Mouse (Mus musculus): ENCODE data around the gene Ttll13. TPM values are rescaled to one million over a fixed set of nuclear protein-coding genes. Genes with fewer than 3 reads are reported as not detected.

Ttll13 gene
- total and polyA plus RNA-seq, 3 experiments, result 0.39 to 0.40 TPM; not detected in 1

DNA sequence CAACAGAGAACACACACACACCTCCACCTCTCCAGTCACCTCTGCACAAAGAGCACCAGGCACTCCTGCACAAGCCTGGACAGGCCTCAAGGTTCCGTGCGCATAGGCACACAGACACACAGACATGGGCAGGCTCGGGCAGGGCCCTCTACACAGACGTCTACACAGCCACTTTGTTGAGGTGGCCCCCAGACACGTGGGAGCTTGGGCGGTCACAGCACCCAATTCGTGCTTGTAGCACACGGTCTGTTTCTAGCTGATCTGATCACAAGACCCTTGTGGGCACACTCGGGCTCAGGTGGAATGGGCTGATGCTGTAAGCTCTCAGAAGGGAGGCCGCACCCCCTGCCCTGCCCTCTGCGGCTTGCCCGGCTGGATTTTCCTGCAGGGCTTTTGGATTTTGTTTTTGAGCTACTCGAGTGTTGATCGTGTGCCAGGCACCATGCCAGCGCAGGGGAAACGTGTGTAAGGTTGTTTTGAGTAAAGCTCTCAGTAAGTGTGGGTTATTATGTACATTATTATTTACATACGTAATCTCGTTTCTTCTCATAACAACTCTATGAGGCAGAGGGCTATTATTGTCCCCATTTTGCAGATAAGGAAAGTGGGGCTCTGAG is 38.0 kb upstream of the Ttll13 start:
- H3K9ac ChIP-seq (ENCODE audit: control insufficient read depth, low read depth, low read length, poor library complexity, severe bottlenecking), result peak overlapping the region; percentile 49
- TF ChIP-seq ZNF384 (IDR thresholded peaks at IDR 0.05; ENCODE audit: low read depth, low read length) (no peak), NRF1 (IDR thresholded peaks at IDR 0.05; ENCODE audit: insufficient read depth, low read depth, low read length, poor library complexity, severe bottlenecking) (no peak), TBP (IDR thresholded peaks at IDR 0.05; ENCODE audit: low read depth, low read length) (no peak), ETS1 (IDR thresholded peaks at IDR 0.05; ENCODE audit: low read depth, low read length) (no peak), E2F4 (IDR thresholded peaks at IDR 0.05; ENCODE audit: borderline replicate concordance, low read depth, low read length) (no peak), KAT2A (conservative IDR thresholded peaks at IDR 0.05; ENCODE audit: low read depth, low read length) (no peak), TCF12 (IDR thresholded peaks at IDR 0.05; ENCODE audit: low read depth, low read length) (no peak), ZMIZ1 (IDR thresholded peaks at IDR 0.05; ENCODE audit: low read depth, low read length) (no peak), MAX (IDR thresholded peaks at IDR 0.05; ENCODE audit: low read length) (peak; percentile 60), HCFC1 (IDR thresholded peaks at IDR 0.05; ENCODE audit: low read depth, low read length) (no peak), POLR2A (IDR thresholded peaks at IDR 0.05; ENCODE audit: control insufficient read depth in 1 of 2, insufficient read depth in 1 of 2, low read depth in 1 of 2, low read length in 2 of 2, poor library complexity in 1 of 2) (no peak), MEF2A (IDR thresholded peaks at IDR 0.05; ENCODE audit: extremely low read depth, insufficient replicate concordance, low read depth, low read length, poor library complexity, severe bottlenecking) (0 out of 2 replicates have a peak, but pooled peaks have one; percentile 16), ZC3H11A (IDR thresholded peaks at IDR 0.05; ENCODE audit: low read depth, low read length) (no peak), MXI1 (IDR thresholded peaks at IDR 0.05; ENCODE audit: low read depth, low read length) (peak; percentile 62; the same call in 1 of the 2 replicates), UBTF (IDR thresholded peaks at IDR 0.05; ENCODE audit: borderline replicate concordance, insufficient read depth, low read depth, low read length) (no peak), CHD1 (IDR thresholded peaks at IDR 0.05; ENCODE audit: low read depth, low read length) (no peak), TAL1 (IDR thresholded peaks at IDR 0.05; ENCODE audit: low read length) (no peak), USF2 (IDR thresholded peaks at IDR 0.05; ENCODE audit: borderline replicate concordance in 1 of 2, insufficient read depth in 1 of 2, low read depth in 1 of 2, low read length in 2 of 2) (no peak), RAD21 (IDR thresholded peaks at IDR 0.05; ENCODE audit: low read depth, low read length) (no peak), ELF1 (IDR thresholded peaks at IDR 0.05; ENCODE audit: low read depth, low read length) (no peak), EP300 (IDR thresholded peaks at IDR 0.05; ENCODE audit: low read depth in 1 of 2, low read length in 2 of 2) (no peak), RCOR1 (IDR thresholded peaks at IDR 0.05; ENCODE audit: low read depth, low read length) (no peak), ZKSCAN1 (IDR thresholded peaks at IDR 0.05; ENCODE audit: low read depth, low read length) (no peak), MYC (IDR thresholded peaks at IDR 0.05; ENCODE audit: low read depth, low read length) (peak; percentile 60; the same call in 1 of the 2 replicates), BHLHE40 (IDR thresholded peaks at IDR 0.05; ENCODE audit: borderline replicate concordance, low read depth, low read length) (no peak), POLR2AphosphoS2 (IDR thresholded peaks at IDR 0.05; ENCODE audit: low read length) (no peak), SIN3A (IDR thresholded peaks at IDR 0.05; ENCODE audit: low read length) (no peak), CTCF (IDR thresholded peaks at IDR 0.05 in 2 of 3, conservative IDR thresholded peaks at IDR 0.05 in 1 of 3; ENCODE audit: control insufficient read depth in 1 of 3, insufficient read depth in 1 of 3, low read depth in 2 of 3, low read length in 3 of 3, poor library complexity in 1 of 3, severe bottlenecking in 1 of 3) (no peak), SMC3 (IDR thresholded peaks at IDR 0.05; ENCODE audit: low read depth, low read length) (no peak), USF1 (IDR thresholded peaks at IDR 0.05; ENCODE audit: low read depth, low read length) (0 out of 2 replicates have a peak, but pooled peaks have one; percentile 27), MAFK (IDR thresholded peaks at IDR 0.05; ENCODE audit: borderline replicate concordance, low read depth, low read length) (no peak), CHD2 (IDR thresholded peaks at IDR 0.05; ENCODE audit: low read length) (no peak), GABPA (IDR thresholded peaks at IDR 0.05; ENCODE audit: low read depth, low read length) (no peak), GATA1 (IDR thresholded peaks at IDR 0.05; ENCODE audit: low read depth, low read length) (no peak), JUND (IDR thresholded peaks at IDR 0.05; ENCODE audit: low read depth, low read length) (no peak), NELFE (IDR thresholded peaks at IDR 0.05; ENCODE audit: low read depth, low read length) (no peak; the same call in 1 of the 2 replicates), POLR2AphosphoS5 (IDR thresholded peaks at IDR 0.05; ENCODE audit: borderline replicate concordance, low read depth, low read length) (no peak)
- H3K27me3 ChIP-seq (ENCODE audit: control insufficient read depth in 1 of 2, insufficient read depth in 2 of 2, low read length in 2 of 2), result no peaks in the 10 kb centered on the region
- H3K4me1 ChIP-seq (ENCODE audit: control insufficient read depth in 1 of 2, insufficient read depth in 2 of 2, low read length in 2 of 2), result peaks cover 23 to 61% of the 10 kb centered on the region in 2 experiments
- no peak for DNase-seq (ENCODE audit: low read depth, low spot score)
- peak overlapping the region; percentile 12 to 27 for H3K4me3 ChIP-seq (ENCODE audit: control insufficient read depth in 1 of 2, insufficient read depth in 1 of 2, low read depth in 2 of 2, low read length in 2 of 2)
- H3K27ac ChIP-seq (ENCODE audit: control insufficient read depth, low read depth, low read length), result peak overlapping the region; percentile 100
- peaks cover 52% of the 10 kb centered on the region for H3K79me2 ChIP-seq (ENCODE audit: control insufficient read depth, insufficient read depth, low read length, poor library complexity)
- H3K36me3 ChIP-seq (ENCODE audit: control insufficient read depth in 1 of 2, insufficient read depth in 2 of 2, low read length in 2 of 2), result peaks cover 0 to 49% of the 10 kb centered on the region in 2 experiments; a peak in 2 of 4 replicates
- H3K9me3 ChIP-seq (replicated peaks; ENCODE audit: insufficient read depth, low read length), result no peaks in the 10 kb centered on the region

All from MEL (cell line).